Mouse (Mus musculus): ENCODE data around the gene Dnm1.

GRCm38 (mm10) chr2:32395946-32396621, 42.9 kb upstream of the Dnm1 start:
- TF ChIP-seq CTCF (conservative IDR thresholded peaks at IDR 0.05; ENCODE audit: low read length) (no peak), NANOG (IDR thresholded peaks at IDR 0.05; ENCODE audit: borderline replicate concordance, low read length) (no peak), POU5F1 (IDR thresholded peaks at IDR 0.05; ENCODE audit: borderline replicate concordance, low read length) (no peak)
